In the genomic region with DNA sequence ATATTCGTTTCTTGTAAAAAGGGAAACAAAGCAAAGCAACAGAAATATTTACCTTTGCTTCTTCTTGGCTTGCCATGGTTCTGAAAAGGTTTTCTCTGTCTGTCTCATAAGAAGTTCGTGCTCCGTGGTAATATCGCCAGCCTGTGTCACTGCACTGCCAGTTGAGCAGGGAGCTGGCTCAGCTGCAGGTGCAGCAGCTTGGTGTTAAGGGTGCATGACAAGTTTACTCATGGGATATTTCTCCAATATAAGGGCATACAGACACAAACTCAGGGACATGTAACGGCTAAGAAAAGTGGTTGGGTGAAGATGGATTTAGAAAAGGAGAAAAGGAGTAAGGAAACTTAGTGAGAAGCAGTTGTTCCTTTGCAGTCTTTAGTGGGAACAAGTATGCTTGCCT, we compare ENCODE assay signal across 17 mouse cellular contexts.
DNase-seq lines count a peak whose midpoint lies in the region; ATAC-seq and TF ChIP-seq lines count a peak whose summit lies in the region.
"Had no signal": no experiment of that assay in that cellular context is flagged by ENCODE, and none has a peak within 500 bp of the region (broad histone marks: within the 10 kb centered on the region; RNA-seq: fewer than 3 reads in every experiment).

No protein-coding gene starts in this region.

- H3K4me3 ChIP-seq in forebrain, embryonic 15.5 days = no peak overlapping the region
- H3K4me3 ChIP-seq: gastrocnemius, adult 2 months; heart, embryonic 15.5 days; left cerebral cortex, adult 2 months; midbrain, embryonic 12.5 days had no signal

- TF ChIP-seq CTCF in brain, embryonic 14.5 days (IDR thresholded peaks at IDR 0.05; ENCODE audit: borderline replicate concordance, extremely low read depth, insufficient read depth, insufficient read length) = no peak

- H3K4me2 ChIP-seq in forebrain, embryonic 15.5 days (replicated peaks) = peak overlapping the region; percentile 7
- H3K4me2 ChIP-seq: heart, embryonic 15.5 days; midbrain, embryonic 12.5 days had no signal

- H3K9ac ChIP-seq in forebrain, embryonic 15.5 days (replicated peaks) = no peak overlapping the region
- H3K9ac ChIP-seq: heart, embryonic 15.5 days; midbrain, embryonic 12.5 days had no signal

- TF ChIP-seq POLR2A in brain, embryonic 14.5 days (IDR thresholded peaks at IDR 0.05; ENCODE audit: borderline replicate concordance, extremely low read depth, insufficient read depth, insufficient read length, poor library complexity, severe bottlenecking) = no peak

- H3K9me3 ChIP-seq in forebrain, embryonic 15.5 days = no peaks in the 10 kb centered on the region
- H3K9me3 ChIP-seq: heart, embryonic 15.5 days; midbrain, embryonic 12.5 days had no signal

- no peaks in the 10 kb centered on the region for H3K4me1 ChIP-seq in forebrain, embryonic 15.5 days
- H3K4me1 ChIP-seq: heart, embryonic 15.5 days had no signal

- ATAC-seq in forebrain, embryonic 15.5 days (replicated peaks) = no peak
- ATAC-seq in megakaryocyte progenitor cell, adult 5-6 weeks (replicated peaks; ENCODE audit: poor library complexity) = no peak

- no peak overlapping the region for H3K27ac ChIP-seq in forebrain, embryonic 15.5 days (replicated peaks)
- H3K27ac ChIP-seq: gastrocnemius, adult 2 months; heart, embryonic 15.5 days; left cerebral cortex, adult 2 months; midbrain, embryonic 12.5 days had no signal

- peak; percentile 52 for DNase-seq in left cerebral cortex, postnatal 4 days
- no peak for DNase-seq in left cerebral cortex, adult 8-10 months (ENCODE audit: low spot score in 2 of 2)
- DNase-seq in brain, embryonic 14.5 days (ENCODE audit: low read depth) = peak; percentile 51
- DNase-seq in cerebellum, adult 9-11 months = peak; percentile 29
- no peak for DNase-seq in kidney, postnatal 10 days
- no peak for DNase-seq in heart, adult 18-20 months
- DNase-seq: adrenal gland, adult 8-10 months; gastrocnemius, adult 2 months; heart, adult 11 months; kidney, adult 9 months; spleen, adult 18-20 months; thymus, postnatal 14 days had no signal

- no peaks in the 10 kb centered on the region for H3K36me3 ChIP-seq in forebrain, embryonic 15.5 days
- H3K36me3 ChIP-seq: heart, embryonic 15.5 days; midbrain, embryonic 12.5 days had no signal

- intact Hi-C loops in left cerebral cortex, postnatal 4 days (cut with DNase I) = no loop called here

- no peaks in the 10 kb centered on the region for H3K27me3 ChIP-seq in forebrain, embryonic 15.5 days
- H3K27me3 ChIP-seq: heart, embryonic 15.5 days; midbrain, embryonic 12.5 days had no signal

- WGBS in forebrain, embryonic 15.5 days = 40% methylated on average over 5 of the region's 5 CpGs

Comparison
In these comparisons a context has a peak if more than half of its experiments do, and no peak if none do; other contexts are left out.
1. DNase-seq: peak in left cerebral cortex, postnatal 4 days (single experiment), brain, embryonic 14.5 days (single experiment) and cerebellum, adult 9-11 months (single experiment); none in left cerebral cortex, adult 8-10 months (0 of 2), kidney, postnatal 10 days (single experiment) and heart, adult 18-20 months (0 of 2).